Mouse (Mus musculus) heart, embryonic 12.5 days (tissue): ENCODE data around the gene Zdhhc1. TPM values are rescaled to one million over a fixed set of nuclear protein-coding genes. Genes with fewer than 3 reads are reported as not detected.

Experiments
- ATAC-seq: fragments of 200-750 bp; cut with Nextera tagmentation; 2 replicates; pipeline ENCODE4 v1.8.0; 2017; ENCODE audit warnings: moderate TSS enrichment, moderate library complexity; ENCODE audit not compliant: insufficient number of reproducible peaks, low FRiP score
- H3K27ac ChIP-seq: fragments of 300-500 bp; sonication (generic); 2 replicates; pipeline ENCODE4 v1.5.1; 2016; ENCODE audit warnings: mild to moderate bottlenecking, moderate library complexity; ENCODE audit not compliant: poor library complexity, severe bottlenecking
- H3K27me3 ChIP-seq: fragments of 300-500 bp; sonication (generic); replicated peaks from 2 replicates; pipeline ENCODE4 v1.6.1; 2016; ENCODE audit warnings: mild to moderate bottlenecking, moderate library complexity
- H3K36me3 ChIP-seq: fragments of 300-500 bp; sonication (generic); 2 replicates; pipeline ENCODE4 v1.6.1; 2016; ENCODE audit warnings: mild to moderate bottlenecking, moderate library complexity
- H3K4me1 ChIP-seq: fragments of 300-500 bp; sonication (generic); replicated peaks from 2 replicates; pipeline ENCODE4 v1.6.1; 2016; ENCODE audit warnings: mild to moderate bottlenecking
- H3K4me2 ChIP-seq: fragments of 300-500 bp; sonication (generic); 2 replicates; pipeline ENCODE4 v1.6.1; 2016; ENCODE audit warnings: mild to moderate bottlenecking, moderate library complexity
- H3K4me3 ChIP-seq: fragments of 300-500 bp; sonication (generic); 2 replicates; pipeline ENCODE4 v1.5.1; 2016; ENCODE audit warnings: mild to moderate bottlenecking
- H3K9ac ChIP-seq: fragments of 300-500 bp; sonication (generic); 2 replicates; pipeline ENCODE4 v1.6.1; 2016; ENCODE audit warnings: mild to moderate bottlenecking, moderate library complexity
- H3K9me3 ChIP-seq: fragments of 300-500 bp; sonication (generic); replicated peaks from 2 replicates; pipeline ENCODE4 v1.6.1; 2016; ENCODE audit warnings: mild to moderate bottlenecking, moderate library complexity
- WGBS: fragments of 180-500 bp; shearing (Covaris S2); methylation state at CpG from one replicate; pipeline ENCODE4 v1.1.7; 2016; 5-methylcytosine and 5-hydroxymethylcytosine counted together
- polyA plus RNA-seq: library from polyadenylated mRNA; unstranded; fragments of >200 nt; fragmentation: Nextera tagmentation; extraction: Ambion mirVana; gene quantifications from 2 replicates; pipeline ENCODE4 v1.2.1, GENCODE M21; 2016

The Zdhhc1 gene
- polyA plus RNA-seq, 1 experiment from 2014 or later, result 23.3 TPM

DNA sequence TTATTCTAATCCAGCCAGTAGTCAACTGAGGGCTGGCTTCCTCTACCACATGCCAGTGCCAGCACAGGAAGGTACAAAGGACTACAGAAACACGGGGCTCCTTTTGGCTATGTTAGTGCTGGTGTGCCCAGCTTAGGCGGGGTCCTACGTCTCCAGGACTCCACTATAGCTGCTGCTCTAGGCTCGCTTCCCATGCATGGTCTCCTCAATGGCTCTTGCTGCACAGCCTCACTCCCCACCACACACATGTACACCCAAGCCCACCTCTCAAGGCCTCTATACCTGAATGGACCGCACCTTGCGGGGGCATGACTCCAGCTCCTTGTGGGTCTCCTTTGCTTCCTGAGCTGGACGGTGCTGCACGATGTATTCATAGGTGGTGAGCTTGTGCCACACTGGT lies 21.0 kb downstream of the Zdhhc1 start:
- no peak overlapping the region for H3K4me3 ChIP-seq
- peaks cover 15% of the 10 kb centered on the region for H3K36me3 ChIP-seq
- no peak overlapping the region for H3K9ac ChIP-seq
- no peak for ATAC-seq
- peaks cover 64% of the 10 kb centered on the region for H3K4me1 ChIP-seq
- H3K9me3 ChIP-seq, result no peaks in the 10 kb centered on the region
- WGBS, result 92% methylated on average over 8 of the region's 8 CpGs
- H3K27ac ChIP-seq, result no peak overlapping the region
- H3K27me3 ChIP-seq, result peaks cover 28% of the 10 kb centered on the region
- no peak overlapping the region for H3K4me2 ChIP-seq

DNA sequence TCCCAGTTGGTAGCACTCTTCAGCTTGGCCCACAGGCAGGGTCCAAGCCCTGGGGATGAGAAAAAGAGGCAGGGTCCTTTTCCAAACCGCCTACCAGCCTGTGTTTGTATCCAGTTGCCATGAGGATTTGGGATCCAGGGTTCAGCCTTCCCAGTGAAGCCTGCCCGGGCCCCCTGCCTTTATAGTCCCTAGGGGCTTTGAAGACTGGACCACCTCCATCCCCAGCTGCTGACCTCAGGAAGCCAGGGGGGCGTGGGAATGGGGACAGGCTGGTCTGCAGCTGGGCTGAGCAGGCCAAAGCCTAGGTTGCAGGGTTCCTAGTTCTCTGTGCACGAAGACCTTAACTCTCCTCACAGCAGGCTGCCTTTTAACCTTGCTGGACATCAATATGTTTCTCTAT lies 21.4 kb downstream of the Zdhhc1 start:
- no peak overlapping the region for H3K27ac ChIP-seq
- no peak overlapping the region for H3K9ac ChIP-seq
- no peak for ATAC-seq

DNA sequence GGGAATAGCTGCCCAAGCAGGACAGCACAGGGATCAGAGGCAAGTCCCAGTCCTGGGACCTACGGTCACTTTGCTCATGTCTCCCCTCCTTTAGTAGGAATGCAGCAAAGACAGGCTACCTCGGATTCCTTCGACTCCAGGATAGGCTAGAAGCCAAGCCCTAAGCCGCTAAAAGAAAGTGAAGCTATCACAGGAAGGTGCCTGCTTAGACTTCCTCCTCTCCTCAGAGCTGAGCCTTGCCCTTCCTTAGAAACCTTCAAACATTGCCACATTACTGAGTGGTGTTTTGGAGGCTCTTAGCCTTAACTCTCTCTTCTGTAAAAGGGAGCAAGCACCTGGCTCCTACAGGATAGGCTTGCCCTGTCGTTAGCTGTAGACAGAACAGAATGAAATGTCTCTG lies 22.0 kb downstream of the Zdhhc1 start:
- no peaks in the 10 kb centered on the region for H3K9me3 ChIP-seq
- H3K27me3 ChIP-seq, result peaks cover 34% of the 10 kb centered on the region
- H3K4me3 ChIP-seq, result no peak overlapping the region
- no peak for ATAC-seq
- H3K36me3 ChIP-seq, result peaks cover 15% of the 10 kb centered on the region
- WGBS, result 18% methylated on average over 5 of the region's 5 CpGs
- H3K4me2 ChIP-seq, result 0 out of 2 replicates have a peak overlapping the region, but pooled peaks have one; percentile 25
- H3K27ac ChIP-seq, result no peak overlapping the region
- peak overlapping the region; percentile 18; the same call in 1 of the 2 replicates for H3K9ac ChIP-seq
- H3K4me1 ChIP-seq, result peaks cover 62% of the 10 kb centered on the region

More for the DNA sequence above, 21.4 kb downstream of the Zdhhc1 start:
- Histone ChIP-seq H3K27me3 (peaks cover 29% of the 10 kb centered on the region), H3K9me3 (no peaks in the 10 kb centered on the region), H3K4me3 (no peak overlapping the region), H3K4me2 (no peak overlapping the region), H3K4me1 (peaks cover 62% of the 10 kb centered on the region), H3K36me3 (peaks cover 15% of the 10 kb centered on the region)
- 63% methylated on average over 4 of the region's 4 CpGs for WGBS

DNA sequence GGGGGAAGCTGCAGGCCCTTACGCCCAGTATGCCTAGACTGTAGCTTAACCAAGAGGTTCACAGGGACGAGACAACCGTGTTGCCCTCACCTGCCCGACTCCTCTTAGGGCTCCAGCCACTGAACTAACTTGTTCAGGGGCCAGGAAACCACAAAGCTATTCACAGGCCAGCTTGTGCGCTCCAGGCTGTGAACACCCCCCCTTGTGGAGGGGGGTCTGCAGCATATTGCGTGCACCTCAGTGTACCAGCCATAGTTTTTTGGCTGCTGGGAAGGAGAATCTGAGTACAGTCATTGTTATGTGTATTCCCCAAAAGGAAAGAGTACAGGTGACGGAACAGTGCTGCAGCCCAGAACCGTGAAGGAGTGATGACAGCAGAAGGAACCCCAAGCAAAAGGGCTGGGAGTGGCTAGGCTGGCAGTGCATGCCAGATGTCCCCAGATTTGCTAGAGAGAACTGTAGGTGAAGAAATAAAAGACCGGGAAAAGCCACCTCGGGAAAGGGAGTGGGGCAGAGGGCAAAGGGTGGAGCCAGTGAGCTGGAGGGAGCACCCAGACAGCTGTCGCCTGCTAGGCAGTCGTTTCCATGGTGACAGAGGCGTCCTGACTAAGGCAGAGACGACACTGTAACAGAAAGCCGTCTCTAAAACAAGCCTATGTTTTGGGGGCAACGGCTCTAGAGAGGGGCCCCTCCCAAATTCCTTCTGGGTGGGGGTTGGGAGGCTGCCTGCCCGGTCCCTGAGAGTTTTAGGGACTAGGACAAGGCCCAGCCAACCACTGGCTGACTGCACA lies 22.7 kb downstream of the Zdhhc1 start:
- Histone ChIP-seq H3K9ac (peak overlapping the region; percentile 18; the same call in 1 of the 2 replicates), H3K27me3 (peaks cover 36% of the 10 kb centered on the region), H3K4me3 (no peak overlapping the region), H3K36me3 (peaks cover 15% of the 10 kb centered on the region), H3K4me2 (peak overlapping the region; percentile 25), H3K4me1 (peaks cover 68% of the 10 kb centered on the region), H3K27ac (no peak overlapping the region), H3K9me3 (no peaks in the 10 kb centered on the region)
- ATAC-seq, result no peak
- 30% methylated on average over 17 of the region's 17 CpGs for WGBS

DNA sequence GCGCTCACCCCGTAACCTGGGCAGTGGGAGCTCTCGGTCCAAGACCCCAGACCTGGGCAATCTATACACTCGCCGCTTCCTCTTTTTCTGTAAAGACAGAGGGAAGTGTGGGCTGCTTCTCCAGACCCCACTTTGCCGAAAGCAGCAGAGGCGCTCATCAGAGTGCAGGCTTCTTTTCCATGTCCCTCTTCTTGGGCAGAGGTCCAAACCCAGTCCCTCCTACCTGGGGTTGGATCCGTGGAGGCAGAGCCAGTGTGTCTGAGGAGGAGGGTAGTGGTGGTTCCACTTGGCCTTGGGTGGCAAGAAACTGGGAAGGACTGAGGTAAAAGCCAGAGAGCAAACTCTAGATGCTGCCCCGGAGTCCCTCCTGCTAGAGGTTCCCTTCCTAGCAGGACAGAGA lies 23.7 kb downstream of the Zdhhc1 start:
- no peak for ATAC-seq

DNA sequence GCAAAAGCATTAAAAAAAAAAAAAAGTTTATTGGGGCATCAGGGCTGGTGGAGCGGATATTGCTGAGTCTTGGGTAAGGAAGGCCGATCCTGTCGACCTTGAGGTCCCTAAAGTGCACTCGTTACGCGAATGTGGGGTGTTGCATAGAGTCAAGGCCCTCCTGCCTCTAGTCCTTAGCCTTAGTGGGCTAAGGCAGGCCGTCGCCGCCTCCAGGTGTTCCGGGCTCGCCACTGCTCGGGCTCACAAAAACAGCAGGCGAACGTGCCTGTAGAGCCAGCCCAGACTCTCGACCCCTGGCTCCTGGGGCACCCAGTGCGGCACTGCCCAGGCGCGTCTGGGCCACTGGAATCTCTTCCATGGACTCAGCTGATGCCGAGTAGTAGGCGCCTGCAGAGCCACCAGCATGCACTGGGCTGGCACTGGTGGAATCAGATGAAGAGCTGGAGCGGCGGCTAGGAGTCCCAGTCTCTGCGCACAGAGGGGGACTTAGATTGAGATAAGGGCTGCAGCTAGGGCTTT lies 24.2 kb downstream of the Zdhhc1 start:
- Histone ChIP-seq H3K4me3 (no peak overlapping the region), H3K36me3 (peaks cover 15% of the 10 kb centered on the region; the same call in 1 of the 2 replicates), H3K9me3 (no peaks in the 10 kb centered on the region), H3K4me1 (peaks cover 57% of the 10 kb centered on the region), H3K4me2 (peak overlapping the region; percentile 16; the same call in 1 of the 2 replicates), H3K27me3 (peaks cover 36% of the 10 kb centered on the region), H3K9ac (no peak overlapping the region), H3K27ac (no peak overlapping the region)
- WGBS, result 20% methylated on average over 23 of the region's 23 CpGs
- no peak for ATAC-seq

More for the DNA sequence above, 23.7 kb downstream of the Zdhhc1 start:
- Histone ChIP-seq H3K9me3 (no peaks in the 10 kb centered on the region), H3K4me3 (no peak overlapping the region), H3K4me2 (peak overlapping the region; percentile 16; the same call in 1 of the 2 replicates), H3K27ac (no peak overlapping the region), H3K36me3 (peaks cover 11% of the 10 kb centered on the region; the same call in 1 of the 2 replicates), H3K4me1 (peaks cover 63% of the 10 kb centered on the region), H3K9ac (no peak overlapping the region), H3K27me3 (peaks cover 36% of the 10 kb centered on the region)
- WGBS, result 60% methylated on average over 9 of the region's 9 CpGs

DNA sequence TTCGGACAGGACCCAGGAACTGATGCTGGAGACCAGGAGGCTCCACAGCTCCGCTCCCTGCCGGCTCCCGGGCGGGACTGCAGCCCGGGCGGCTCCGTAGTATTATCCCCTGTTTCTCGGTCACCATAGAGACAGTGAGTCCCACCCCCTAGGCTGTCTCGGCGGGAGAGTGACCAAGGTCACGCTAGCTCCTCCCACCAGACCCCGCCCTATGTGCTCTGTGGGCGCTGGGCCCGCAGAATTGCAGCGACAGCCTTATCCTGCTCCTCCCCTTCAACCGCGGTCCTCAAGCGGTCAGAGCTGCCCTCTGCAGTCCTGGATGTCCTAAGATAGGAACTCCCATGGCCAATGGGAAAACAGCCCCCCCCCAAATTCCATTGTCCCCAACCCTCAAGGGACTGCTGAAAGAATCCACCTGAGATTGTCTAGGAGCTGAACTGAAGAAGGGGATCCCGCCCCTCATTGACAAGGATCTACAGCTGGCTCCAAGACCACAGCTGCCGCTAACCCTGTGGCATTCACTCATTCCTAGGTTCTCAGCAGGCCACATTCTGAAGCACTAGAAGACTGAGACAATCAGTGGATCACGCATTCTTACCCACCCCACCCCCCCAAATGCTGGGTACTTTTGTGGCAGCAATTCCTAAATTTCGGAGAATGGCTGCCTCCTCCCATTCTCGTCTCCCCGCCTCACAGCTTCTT lies 25.2 kb downstream of the Zdhhc1 start, which contains the start of gene Tppp3:
Gene Tppp3 (minus strand): TSS at position 213 of the 702 bp plus-strand sequence.
- ATAC-seq, result peak; percentile 91
- WGBS, result 5% methylated on average over 25 of the region's 25 CpGs
- H3K36me3 ChIP-seq, result peaks cover 18% of the 10 kb centered on the region; the same call in 1 of the 2 replicates
- no peak within 1 kb of the TSS for H3K27ac ChIP-seq
- H3K9ac ChIP-seq, result peak within 1 kb of the TSS; percentile 47
- H3K4me2 ChIP-seq, result peak within 1 kb of the TSS; percentile 66
- peaks cover 47% of the 10 kb centered on the region for H3K4me1 ChIP-seq
- peaks cover 42% of the 10 kb centered on the region for H3K27me3 ChIP-seq
- H3K4me3 ChIP-seq, result peak within 1 kb of the TSS; percentile 31
- H3K9me3 ChIP-seq, result no peaks in the 10 kb centered on the region

DNA sequence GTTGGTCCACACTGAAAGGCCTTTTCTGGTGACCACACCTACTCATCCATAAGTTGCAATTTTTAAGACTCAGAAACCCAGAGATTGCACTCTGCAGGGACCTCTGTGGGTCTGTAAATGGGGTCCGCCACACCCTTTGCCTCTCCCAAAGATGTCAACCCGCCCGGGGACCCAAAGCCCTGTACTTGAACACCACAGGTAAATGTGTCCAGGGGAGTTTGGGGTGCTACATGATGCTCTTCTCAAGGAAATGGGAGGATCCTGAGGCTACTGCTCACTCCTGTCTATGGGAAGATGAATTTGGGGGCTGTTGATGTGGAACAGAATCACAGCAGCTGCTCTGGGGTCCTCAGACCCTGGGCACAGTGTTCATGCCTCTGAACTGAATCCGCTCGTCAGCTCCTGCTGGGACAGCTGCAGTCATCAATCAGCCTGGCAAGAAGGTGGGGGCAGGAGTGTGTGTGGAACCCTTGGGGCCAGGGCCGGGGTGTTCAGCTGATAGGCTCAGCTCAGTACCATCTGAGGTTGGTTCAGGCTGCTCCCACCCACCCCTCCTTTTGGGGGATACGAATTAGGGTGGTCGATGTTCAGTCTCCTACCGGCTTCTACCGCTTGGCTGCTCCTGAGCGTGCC lies 25.9 kb downstream of the Zdhhc1 start:
- Histone ChIP-seq H3K4me1 (peaks cover 45% of the 10 kb centered on the region), H3K9me3 (no peaks in the 10 kb centered on the region), H3K36me3 (peaks cover 11% of the 10 kb centered on the region; the same call in 1 of the 2 replicates), H3K4me2 (peak overlapping the region; percentile 66), H3K27ac (no peak overlapping the region), H3K27me3 (peaks cover 40% of the 10 kb centered on the region), H3K9ac (peak overlapping the region; percentile 47), H3K4me3 (peak overlapping the region; percentile 31)
- no peak; the same call in 1 of the 2 replicates for ATAC-seq
- WGBS, result 19% methylated on average over 11 of the region's 11 CpGs

DNA sequence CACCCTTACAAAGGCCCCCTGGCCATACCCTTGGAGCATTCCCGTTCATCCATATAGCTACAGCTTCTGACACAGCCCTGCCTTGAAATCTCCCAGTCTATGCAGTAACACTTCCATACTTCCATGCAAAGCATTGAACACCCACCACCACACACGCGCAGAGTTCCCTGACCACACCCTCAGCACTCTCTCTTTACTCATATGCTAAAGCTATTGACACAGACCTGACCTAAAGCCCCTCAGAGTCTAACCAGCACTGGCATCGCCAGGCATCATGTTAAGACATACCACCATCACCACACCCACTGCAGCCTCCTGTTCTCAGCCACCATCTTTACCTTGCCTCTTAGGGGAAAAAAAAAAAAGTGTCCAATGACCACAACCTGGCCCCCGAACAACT lies 26.4 kb downstream of the Zdhhc1 start:
- no peak overlapping the region for H3K27ac ChIP-seq
- H3K9me3 ChIP-seq, result no peaks in the 10 kb centered on the region
- H3K4me1 ChIP-seq, result peaks cover 43% of the 10 kb centered on the region
- no peak overlapping the region for H3K4me2 ChIP-seq
- no peak overlapping the region for H3K4me3 ChIP-seq
- peaks cover 10% of the 10 kb centered on the region; the same call in 1 of the 2 replicates for H3K36me3 ChIP-seq
- peaks cover 39% of the 10 kb centered on the region for H3K27me3 ChIP-seq
- H3K9ac ChIP-seq, result no peak overlapping the region
- no peak for ATAC-seq
- WGBS, result 83% methylated on average over 5 of the region's 5 CpGs

DNA sequence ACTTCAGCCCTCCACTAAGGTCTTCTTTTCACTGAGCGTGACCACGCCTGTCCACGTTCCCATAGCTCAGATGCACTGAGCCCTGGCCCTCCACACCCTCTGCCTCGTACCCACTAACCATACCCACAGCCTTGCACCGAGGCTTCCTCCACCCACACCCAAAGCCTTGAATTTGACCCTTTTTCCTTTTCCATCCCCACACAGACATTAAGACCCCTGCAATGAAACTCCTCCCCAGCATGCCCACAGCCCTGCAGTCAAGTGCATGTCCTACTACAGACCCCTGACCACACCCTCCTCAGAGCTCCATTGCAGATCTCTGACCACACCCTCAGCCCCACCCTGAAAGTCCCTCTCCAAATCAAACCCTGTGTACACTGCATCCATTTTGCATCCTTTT lies 26.9 kb downstream of the Zdhhc1 start:
- H3K9me3 ChIP-seq, result no peaks in the 10 kb centered on the region
- H3K9ac ChIP-seq, result no peak overlapping the region
- peaks cover 10% of the 10 kb centered on the region; the same call in 1 of the 2 replicates for H3K36me3 ChIP-seq
- no peak overlapping the region for H3K4me2 ChIP-seq
- H3K27ac ChIP-seq, result no peak overlapping the region
- no peak overlapping the region for H3K4me3 ChIP-seq
- 85% methylated on average over 5 of the region's 5 CpGs for WGBS
- ATAC-seq, result no peak
- peaks cover 38% of the 10 kb centered on the region for H3K4me1 ChIP-seq
- peaks cover 35% of the 10 kb centered on the region for H3K27me3 ChIP-seq
